Mouse (Mus musculus): ENCODE measurements around the gene Pglyrp3. TPM values are rescaled to one million over a fixed set of nuclear protein-coding genes. Genes with fewer than 3 reads are reported as not detected.
"Not testable (repeated sequence)": the region's sequence is repeated elsewhere in the genome, so short reads cannot be mapped to it uniquely, and the experiment has no call there.

The Pglyrp3 gene
- total RNA-seq (2021) = not detected
- long read RNA-seq, experiment 1 = 0 reads
- long read RNA-seq, experiment 2 = 0 reads

GRCm38 (mm10) chr3:92014283-92014682 lies at the start of gene Pglyrp3:
Pglyrp3 (plus strand) TSS chr3:92014583.
- no peak for DNase-seq (ENCODE audit: low spot score in 2 of 2)

- DNase-seq (ENCODE audit: low spot score in 2 of 2) = no peak
Observed at GRCm38 (mm10) chr3:92011001-92011400, 3.4 kb upstream of the Pglyrp3 start.

DNA sequence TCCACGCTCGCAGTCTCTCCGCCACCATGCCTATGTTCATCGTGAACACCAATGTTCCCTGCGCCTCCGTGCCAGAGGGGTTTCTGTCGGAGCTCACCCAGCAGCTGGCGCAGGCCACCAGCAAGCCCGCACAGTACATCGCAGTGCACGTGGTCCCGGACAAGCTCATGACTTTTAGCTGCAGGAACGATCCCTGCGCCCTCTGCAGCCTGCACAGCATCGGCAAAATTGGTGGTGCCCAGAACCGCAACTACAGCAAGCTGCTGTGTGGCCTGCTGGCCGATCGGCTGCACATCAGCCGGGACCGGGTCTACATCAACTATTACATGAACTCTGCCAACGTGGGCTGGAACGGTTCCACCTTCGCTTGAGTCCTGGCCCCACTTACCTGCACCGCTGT lies 10.2 kb downstream of the Pglyrp3 start:
- DNase-seq (ENCODE audit: low spot score in 2 of 2) = not testable (repeated sequence)

DNA sequence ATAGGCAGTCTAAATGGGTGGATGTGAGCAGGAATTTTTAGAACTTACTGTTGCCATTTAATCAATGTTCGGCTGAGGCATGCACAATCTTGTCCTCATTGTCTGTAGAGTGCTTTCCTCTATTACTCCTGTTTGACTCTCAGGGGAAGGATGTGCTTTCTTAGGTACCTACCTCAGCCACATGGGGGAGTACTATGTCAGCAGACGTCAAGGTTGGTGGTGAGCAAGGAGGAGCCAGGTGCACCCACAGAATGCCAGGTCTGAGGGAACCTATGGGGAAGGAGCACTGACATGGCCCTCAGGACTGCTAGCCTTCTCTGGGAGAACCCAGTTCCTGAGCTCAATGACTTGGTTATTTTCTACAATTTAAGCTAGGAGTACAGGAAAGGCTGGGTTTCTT lies 18.8 kb downstream of the Pglyrp3 start:
- no peak for DNase-seq (ENCODE audit: low spot score in 2 of 2)

GRCm38 (mm10) chr3:92033892-92034291 lies 19.5 kb downstream of the Pglyrp3 start:
- no peak for DNase-seq (ENCODE audit: low spot score in 2 of 2)

GRCm38 (mm10) chr3:92050382-92051054 lies 36.1 kb downstream of the Pglyrp3 start:
- no peak for DNase-seq (ENCODE audit: low spot score in 2 of 2)

GRCm38 (mm10) chr3:92080462-92081284 lies 66.3 kb downstream of the Pglyrp3 start:
- peak; percentile 42 to 50 for DNase-seq (ENCODE audit: low spot score in 2 of 2)

Small RNA genes within 50 kb of the gene (microRNA-seq; reads per million reads assigned to microRNA genes)
- gene Gm23697 (not detected), gene Gm25145 (not detected)

Other genes with a start within 250 kb of the Pglyrp3 start
- gene Lor, start 68.6 kb downstream of the Pglyrp3 start, total RNA-seq (2021) = under 1 TPM; 0.22 to 0.28 TPM
- gene Prr9, start 109.4 kb downstream of the Pglyrp3 start, total RNA-seq (2021) = not detected
- not detected for gene Lelp1, start 128.2 kb downstream of the Pglyrp3 start, total RNA-seq (2021)
- gene Sprr2a1, start 201.2 kb downstream of the Pglyrp3 start, total RNA-seq (2021) = not detected
- not detected for gene Sprr2a2, start 201.3 kb downstream of the Pglyrp3 start, total RNA-seq (2021)